Mouse (Mus musculus): ENCODE measurements around the gene Slc38a9. TPM values are rescaled to one million over a fixed set of nuclear protein-coding genes. Genes with fewer than 3 reads are reported as not detected.
A peak's percentile ranks its signal among the peaks of the same experiment; 100 is the strongest.

Gene Slc38a9
- polyA plus RNA-seq, 1 experiment from 2014 or later, result 12.8 TPM

DNA sequence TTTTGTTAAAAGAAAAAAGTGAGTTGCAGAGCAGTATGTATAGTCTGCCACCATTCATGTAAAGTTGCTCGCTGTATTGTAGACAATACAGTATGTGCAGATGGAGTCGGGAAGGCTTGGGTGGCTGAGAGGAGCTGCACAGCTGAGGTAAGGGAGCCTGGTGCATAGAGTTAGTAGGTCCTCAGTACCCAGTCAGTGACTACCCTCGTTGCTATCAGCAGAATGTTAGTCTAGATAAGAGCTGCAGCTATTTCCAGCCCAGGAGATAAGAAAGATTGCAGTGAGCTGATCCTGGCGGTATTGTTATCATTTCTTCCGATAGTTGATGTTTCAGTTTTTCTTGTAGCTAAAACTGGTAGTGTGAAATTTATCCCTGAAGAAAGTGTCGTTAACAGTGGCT is 12.2 kb downstream of the Slc38a9 start:
- H3K27me3 ChIP-seq (replicated peaks; ENCODE audit: control insufficient read depth, insufficient read depth, low read length), result no peaks in the 10 kb centered on the region

GRCm38 (mm10) chr13:112673899-112674447 is 13.4 kb downstream of the Slc38a9 start:
- ATAC-seq, result peak; percentile 75
- 11% methylated on average over 9 of the region's 9 CpGs for WGBS
- H3K36me3 ChIP-seq (ENCODE audit: control insufficient read depth, insufficient read depth, low read length), result no peaks in the 10 kb centered on the region
- no peaks in the 10 kb centered on the region for H3K27me3 ChIP-seq (replicated peaks; ENCODE audit: control insufficient read depth, insufficient read depth, low read length)
- H3K9me3 ChIP-seq (ENCODE audit: control insufficient read depth, low read length), result no peaks in the 10 kb centered on the region
- no peak overlapping the region for H3K27ac ChIP-seq (ENCODE audit: low read length)
- H3K9ac ChIP-seq (ENCODE audit: low read depth, low read length), result no peak overlapping the region
- H3K4me1 ChIP-seq (ENCODE audit: control insufficient read depth, insufficient read depth, low read length), result peaks cover 4% of the 10 kb centered on the region; the same call in 1 of the 2 replicates
- no peak overlapping the region for H3K4me2 ChIP-seq (ENCODE audit: low read depth, low read length)
- no peak overlapping the region for H3K4me3 ChIP-seq (ENCODE audit: low read length)

More for the DNA sequence above, 12.2 kb downstream of the Slc38a9 start:
- Histone ChIP-seq H3K27ac (ENCODE audit: low read length) (no peak overlapping the region), H3K9ac (ENCODE audit: low read depth, low read length) (no peak overlapping the region), H3K36me3 (ENCODE audit: control insufficient read depth, insufficient read depth, low read length) (no peaks in the 10 kb centered on the region), H3K9me3 (ENCODE audit: control insufficient read depth, low read length) (no peaks in the 10 kb centered on the region), H3K4me2 (ENCODE audit: low read depth, low read length) (no peak overlapping the region), H3K4me1 (ENCODE audit: control insufficient read depth, insufficient read depth, low read length) (peaks cover 4% of the 10 kb centered on the region; the same call in 1 of the 2 replicates), H3K4me3 (ENCODE audit: low read length) (no peak overlapping the region)
- 63% methylated on average over 6 of the region's 6 CpGs for WGBS
- peak; percentile 74 for ATAC-seq

DNA sequence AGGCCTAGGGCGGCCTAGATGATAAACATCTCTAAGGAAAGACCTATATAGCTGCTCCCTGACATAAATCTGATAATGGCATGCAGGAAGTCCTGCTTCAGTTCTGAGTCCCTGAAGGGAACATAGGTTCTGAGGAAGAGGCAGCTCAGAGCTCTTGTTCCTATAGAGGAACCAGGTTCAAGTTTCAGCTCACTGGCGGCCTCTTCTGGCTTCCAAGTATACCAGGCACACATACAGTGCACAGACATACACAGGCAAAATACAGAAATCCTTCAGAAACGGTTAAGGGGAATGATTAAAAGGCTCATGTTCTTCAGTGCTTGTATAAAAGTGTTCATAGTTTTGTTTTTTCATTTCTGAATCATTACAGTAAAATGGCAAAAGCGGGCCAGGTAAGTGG is 17.6 kb downstream of the Slc38a9 start:
- Histone ChIP-seq H3K4me2 (ENCODE audit: low read depth, low read length) (no peak overlapping the region), H3K27me3 (replicated peaks; ENCODE audit: control insufficient read depth, insufficient read depth, low read length) (no peaks in the 10 kb centered on the region), H3K36me3 (ENCODE audit: control insufficient read depth, insufficient read depth, low read length) (no peaks in the 10 kb centered on the region), H3K27ac (ENCODE audit: low read length) (no peak overlapping the region), H3K4me3 (ENCODE audit: low read length) (no peak overlapping the region), H3K9ac (ENCODE audit: low read depth, low read length) (no peak overlapping the region), H3K9me3 (ENCODE audit: control insufficient read depth, low read length) (no peaks in the 10 kb centered on the region), H3K4me1 (ENCODE audit: control insufficient read depth, insufficient read depth, low read length) (peaks cover 4% of the 10 kb centered on the region; the same call in 1 of the 2 replicates)
- ATAC-seq, result no peak
- WGBS, result 91% methylated on average over 4 of the region's 4 CpGs

DNA sequence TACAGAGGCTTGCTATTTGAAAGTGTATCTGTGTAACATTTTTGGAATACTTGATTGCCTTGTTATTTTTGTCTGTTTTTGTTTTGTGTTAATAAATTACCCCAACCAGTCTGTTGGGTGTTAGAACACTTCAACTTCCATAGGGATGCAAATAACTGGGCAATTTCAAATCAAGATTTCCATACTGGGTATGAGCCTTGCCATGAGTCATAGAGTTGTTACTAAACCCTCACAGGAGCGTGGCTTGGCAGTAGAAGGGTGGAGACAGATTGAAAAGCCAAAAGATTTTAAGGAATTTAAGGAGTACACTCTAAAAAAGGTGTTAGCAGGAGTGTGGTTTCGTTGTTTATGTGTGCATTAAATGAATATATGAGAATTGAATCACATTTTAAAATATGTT is 22.8 kb downstream of the Slc38a9 start:
- no peak overlapping the region for H3K9ac ChIP-seq (ENCODE audit: low read depth, low read length)
- no peak overlapping the region for H3K4me2 ChIP-seq (ENCODE audit: low read depth, low read length)
- no peaks in the 10 kb centered on the region for H3K36me3 ChIP-seq (ENCODE audit: control insufficient read depth, insufficient read depth, low read length)
- no peaks in the 10 kb centered on the region for H3K9me3 ChIP-seq (ENCODE audit: control insufficient read depth, low read length)
- H3K27me3 ChIP-seq (replicated peaks; ENCODE audit: control insufficient read depth, insufficient read depth, low read length), result no peaks in the 10 kb centered on the region
- ATAC-seq, result no peak
- H3K4me1 ChIP-seq (ENCODE audit: control insufficient read depth, insufficient read depth, low read length), result no peaks in the 10 kb centered on the region
- H3K27ac ChIP-seq (ENCODE audit: low read length), result no peak overlapping the region
- 81% methylated on average over 2 of the region's 2 CpGs for WGBS
- H3K4me3 ChIP-seq (ENCODE audit: low read length), result no peak overlapping the region

DNA sequence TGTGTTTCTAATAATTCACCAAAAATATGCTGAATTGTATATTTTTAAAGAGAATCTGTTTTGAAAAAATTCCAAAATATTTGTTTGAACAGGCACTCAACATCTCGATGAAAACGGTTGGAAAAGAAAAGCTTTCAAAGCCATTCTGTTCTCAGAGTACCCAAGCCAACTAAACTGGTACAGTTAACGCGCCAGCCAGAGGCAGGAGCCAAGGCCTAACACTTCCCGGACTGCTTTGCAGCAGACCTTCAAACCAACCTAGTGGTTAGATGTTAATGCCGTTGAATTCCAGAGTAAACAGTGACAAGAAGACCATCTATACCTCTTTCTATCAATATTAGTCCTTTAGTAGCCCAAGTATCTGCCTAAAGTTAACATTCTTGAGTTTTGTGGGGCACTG is 23.4 kb downstream of the Slc38a9 start:
- no peaks in the 10 kb centered on the region for H3K36me3 ChIP-seq (ENCODE audit: control insufficient read depth, insufficient read depth, low read length)
- H3K27me3 ChIP-seq (replicated peaks; ENCODE audit: control insufficient read depth, insufficient read depth, low read length), result no peaks in the 10 kb centered on the region
- H3K9me3 ChIP-seq (ENCODE audit: control insufficient read depth, low read length), result no peaks in the 10 kb centered on the region
- no peak overlapping the region for H3K4me3 ChIP-seq (ENCODE audit: low read length)
- 84% methylated on average over 6 of the region's 6 CpGs for WGBS
- no peak overlapping the region for H3K9ac ChIP-seq (ENCODE audit: low read depth, low read length)
- no peak overlapping the region for H3K4me2 ChIP-seq (ENCODE audit: low read depth, low read length)
- H3K4me1 ChIP-seq (ENCODE audit: control insufficient read depth, insufficient read depth, low read length), result no peaks in the 10 kb centered on the region
- ATAC-seq, result no peak
- H3K27ac ChIP-seq (ENCODE audit: low read length), result no peak overlapping the region

DNA sequence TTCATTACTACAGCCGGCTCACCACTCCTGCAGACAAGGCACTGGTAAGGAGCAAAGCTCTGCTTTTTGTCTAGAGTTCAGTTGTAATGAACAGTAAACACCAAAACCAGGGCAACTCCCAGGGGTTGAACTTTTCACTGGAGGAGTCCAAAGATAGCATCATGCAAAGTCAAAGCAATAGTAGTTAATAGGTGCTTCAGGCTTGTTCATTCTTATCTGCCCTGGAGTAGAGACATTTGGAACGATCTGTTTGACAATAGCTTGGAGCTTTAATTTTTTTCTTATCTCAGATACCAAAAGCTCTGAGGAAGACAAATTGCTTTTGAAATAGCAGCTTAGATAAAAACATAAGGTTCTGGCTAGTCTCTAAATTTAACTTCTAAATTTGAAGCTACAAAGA is 25.6 kb downstream of the Slc38a9 start:
- Histone ChIP-seq H3K27me3 (replicated peaks; ENCODE audit: control insufficient read depth, insufficient read depth, low read length) (no peaks in the 10 kb centered on the region), H3K9ac (ENCODE audit: low read depth, low read length) (no peak overlapping the region), H3K4me2 (ENCODE audit: low read depth, low read length) (no peak overlapping the region), H3K4me1 (ENCODE audit: control insufficient read depth, insufficient read depth, low read length) (no peaks in the 10 kb centered on the region), H3K36me3 (ENCODE audit: control insufficient read depth, insufficient read depth, low read length) (no peaks in the 10 kb centered on the region), H3K4me3 (ENCODE audit: low read length) (no peak overlapping the region), H3K9me3 (ENCODE audit: control insufficient read depth, low read length) (no peaks in the 10 kb centered on the region), H3K27ac (ENCODE audit: low read length) (no peak overlapping the region)
- 42% methylated on average over 2 of the region's 2 CpGs for WGBS
- peak; percentile 11; the same call in 1 of the 2 replicates for ATAC-seq

DNA sequence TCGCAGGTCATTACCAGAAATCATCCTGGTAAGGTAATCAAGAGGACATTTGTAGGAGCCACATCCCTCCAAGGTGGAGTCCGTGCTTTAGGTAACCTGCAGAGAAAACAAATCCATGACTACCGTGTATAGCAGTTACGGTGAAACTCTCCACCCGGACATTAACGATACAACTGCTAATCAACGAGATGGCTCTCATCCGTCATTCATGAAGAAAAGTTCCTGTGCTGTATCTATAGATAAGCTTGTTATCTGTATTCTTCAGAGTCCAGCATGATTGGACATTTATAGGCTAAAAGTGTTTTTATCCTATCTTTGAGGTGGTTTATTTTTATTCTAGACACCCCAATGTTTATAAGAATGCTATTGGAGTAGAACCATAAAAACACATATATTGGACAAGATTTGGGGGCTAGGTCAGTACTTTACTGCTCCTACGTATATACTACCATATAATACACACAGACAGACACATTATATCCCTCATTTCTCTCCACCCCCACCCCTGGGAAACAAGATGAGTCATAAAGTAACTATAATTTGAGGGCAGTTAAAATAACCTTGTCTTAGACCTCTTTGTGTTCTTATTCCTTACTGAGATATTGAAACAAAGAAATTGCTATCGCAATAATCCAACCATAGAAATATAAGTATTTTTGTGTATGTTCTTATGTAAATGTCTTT is 32.5 kb downstream of the Slc38a9 start:
- Histone ChIP-seq H3K4me1 (ENCODE audit: control insufficient read depth, insufficient read depth, low read length) (no peaks in the 10 kb centered on the region), H3K4me3 (ENCODE audit: low read length) (no peak overlapping the region), H3K4me2 (ENCODE audit: low read depth, low read length) (no peak overlapping the region), H3K27me3 (replicated peaks; ENCODE audit: control insufficient read depth, insufficient read depth, low read length) (no peaks in the 10 kb centered on the region), H3K36me3 (ENCODE audit: control insufficient read depth, insufficient read depth, low read length) (no peaks in the 10 kb centered on the region), H3K9me3 (ENCODE audit: control insufficient read depth, low read length) (peaks cover 4% of the 10 kb centered on the region; the same call in 1 of the 2 replicates), H3K27ac (ENCODE audit: low read length) (no peak overlapping the region), H3K9ac (ENCODE audit: low read depth, low read length) (no peak overlapping the region)
- 75% methylated on average over 10 of the region's 10 CpGs for WGBS
- no peak for ATAC-seq

DNA sequence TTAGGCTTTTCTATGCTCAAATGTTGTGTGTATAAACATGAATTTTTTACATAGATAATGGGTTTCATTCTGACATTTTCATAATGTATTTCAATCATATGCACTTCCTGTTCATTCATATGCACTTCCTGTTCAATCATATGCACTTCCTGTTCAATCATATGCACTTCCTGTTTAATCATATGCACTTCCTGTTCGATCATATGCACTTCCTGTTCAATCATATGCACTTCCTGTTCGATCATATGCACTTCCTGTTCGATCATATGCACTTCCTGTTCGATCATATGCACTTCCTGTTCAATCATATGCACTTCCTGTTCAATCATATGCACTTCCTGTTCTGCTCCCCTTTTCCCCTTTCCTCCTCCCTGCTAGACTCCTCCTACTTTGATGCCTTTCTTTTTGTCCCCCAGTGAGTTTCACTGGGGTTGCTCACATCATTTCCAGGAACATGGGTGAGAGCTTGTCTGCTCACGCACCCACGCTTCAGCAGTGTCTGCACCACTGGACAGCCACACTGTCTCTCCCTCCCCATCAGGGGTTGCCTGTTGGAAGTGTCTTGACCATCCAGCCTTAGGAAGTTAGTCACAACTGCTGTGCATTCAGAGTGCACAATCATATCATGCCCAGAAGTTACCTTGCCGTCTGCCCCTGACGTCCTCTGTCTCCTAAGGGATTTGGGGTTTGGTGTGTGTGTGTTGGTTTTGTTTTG is 35.1 kb downstream of the Slc38a9 start:
- Histone ChIP-seq H3K9ac (ENCODE audit: low read depth, low read length) (no peak overlapping the region), H3K4me1 (ENCODE audit: control insufficient read depth, insufficient read depth, low read length) (no peaks in the 10 kb centered on the region), H3K27me3 (replicated peaks; ENCODE audit: control insufficient read depth, insufficient read depth, low read length) (no peaks in the 10 kb centered on the region), H3K4me2 (ENCODE audit: low read depth, low read length) (no peak overlapping the region), H3K36me3 (ENCODE audit: control insufficient read depth, insufficient read depth, low read length) (no peaks in the 10 kb centered on the region), H3K4me3 (ENCODE audit: low read length) (no peak overlapping the region), H3K9me3 (ENCODE audit: control insufficient read depth, low read length) (peaks cover 4% of the 10 kb centered on the region; the same call in 1 of the 2 replicates), H3K27ac (ENCODE audit: low read length) (no peak overlapping the region)
- WGBS, result 97% methylated on average over 8 of the region's 8 CpGs
- ATAC-seq, result no peak

GRCm38 (mm10) chr13:112701256-112701655 is 40.7 kb downstream of the Slc38a9 start:
- no peaks in the 10 kb centered on the region for H3K9me3 ChIP-seq (ENCODE audit: control insufficient read depth, low read length)
- H3K27me3 ChIP-seq (replicated peaks; ENCODE audit: control insufficient read depth, insufficient read depth, low read length), result no peaks in the 10 kb centered on the region
- no peak overlapping the region for H3K27ac ChIP-seq (ENCODE audit: low read length)
- no peaks in the 10 kb centered on the region for H3K4me1 ChIP-seq (ENCODE audit: control insufficient read depth, insufficient read depth, low read length)
- no peak overlapping the region for H3K4me2 ChIP-seq (ENCODE audit: low read depth, low read length)
- no peaks in the 10 kb centered on the region for H3K36me3 ChIP-seq (ENCODE audit: control insufficient read depth, insufficient read depth, low read length)
- 93% methylated on average over 8 of the region's 8 CpGs for whole genome bisulfite sequencing
- H3K4me3 ChIP-seq (ENCODE audit: low read length), result no peak overlapping the region
- no peak overlapping the region for H3K9ac ChIP-seq (ENCODE audit: low read depth, low read length)
- no peak for ATAC-seq

All from intestine, embryonic 16.5 days (tissue).